Mouse (Mus musculus) yolk sac, embryonic 10.5 days (tissue): ENCODE results near the gene Guk1.
"Not testable (repeated sequence)": the region's sequence is repeated elsewhere in the genome, so short reads cannot be mapped to it uniquely, and the experiment has no call there.

Experiments
- DNase-seq: peaks from one replicate; pipeline ENCODE4 v3.0.0-alpha.2; 2017; ENCODE audit warnings: low spot score

Gene Guk1

GRCm38 (mm10) chr11:59192059-59192386 lies at the start of gene Guk1:
TSS of gene Guk1 (minus strand) at chr11:59192212.
- no peak for DNase-seq

GRCm38 (mm10) chr11:59239796-59240195 lies 47.8 kb upstream of the Guk1 start:
- no peak for DNase-seq

GRCm38 (mm10) chr11:59239428-59239785 lies 47.4 kb upstream of the Guk1 start:
- no peak for DNase-seq

DNA sequence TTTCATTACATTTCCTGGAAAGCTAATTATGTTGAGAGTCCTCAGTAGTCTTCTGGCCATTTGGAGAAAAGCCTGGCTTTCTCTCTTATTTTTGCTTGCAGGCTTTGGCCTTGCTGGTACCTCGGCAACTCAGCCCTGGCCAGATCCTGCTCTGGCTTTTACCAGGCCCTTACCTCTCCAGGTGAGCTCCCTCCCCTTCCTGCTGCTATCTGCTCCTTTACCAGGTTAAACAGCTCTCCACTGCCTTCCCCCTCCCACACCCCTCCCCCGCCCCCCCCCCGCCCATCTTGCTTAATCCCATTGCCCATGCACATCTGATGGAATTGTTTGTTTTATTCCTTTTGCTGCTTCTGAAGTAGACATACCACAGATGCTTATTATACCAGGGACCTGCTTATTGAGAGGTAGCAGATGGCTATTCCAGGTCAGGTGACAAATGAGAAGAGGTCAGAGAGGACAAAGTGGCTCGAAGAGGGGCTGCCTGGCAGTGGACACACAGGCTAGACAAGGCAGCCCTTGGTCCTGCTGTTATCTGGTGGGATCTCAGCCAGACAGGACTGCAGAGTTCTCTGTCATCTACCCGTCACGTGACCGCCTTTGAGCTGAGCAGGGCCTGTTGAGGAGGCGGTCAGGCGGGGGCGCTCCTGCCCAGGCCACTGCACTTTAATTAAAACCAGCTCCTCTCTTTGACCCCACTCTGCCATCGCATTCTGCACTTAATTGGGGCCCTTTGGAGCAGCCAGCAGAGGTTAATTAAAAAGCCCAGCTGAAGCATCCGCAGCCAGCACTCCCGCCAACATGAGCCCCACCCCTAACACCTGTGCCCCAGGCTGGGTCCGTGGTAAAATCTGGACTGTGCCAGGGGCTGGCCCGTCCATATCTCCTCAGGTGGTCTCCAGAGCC lies 46.8 kb upstream of the Guk1 start:
- DNase-seq: peak; percentile 56

DNA sequence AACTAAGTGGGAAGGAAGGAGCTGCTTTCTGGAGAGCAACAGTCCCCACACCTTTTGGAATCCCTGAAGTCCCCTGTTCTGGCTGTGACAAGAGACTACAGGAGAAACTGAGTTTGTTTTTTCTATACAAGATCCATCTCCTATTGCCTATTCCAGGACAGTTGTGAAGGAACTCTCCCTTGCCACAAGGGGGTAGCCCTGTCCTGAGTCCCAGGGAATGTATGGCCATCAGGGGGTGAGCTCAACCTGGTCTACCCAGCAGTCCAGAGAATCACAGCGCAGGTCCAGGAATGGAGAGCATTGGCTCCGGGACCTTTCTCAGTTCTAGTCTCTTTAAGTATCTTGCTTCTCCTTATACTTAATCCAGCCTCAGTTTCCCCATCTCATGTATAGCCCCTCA lies 40.8 kb upstream of the Guk1 start:
- DNase-seq: no peak

DNA sequence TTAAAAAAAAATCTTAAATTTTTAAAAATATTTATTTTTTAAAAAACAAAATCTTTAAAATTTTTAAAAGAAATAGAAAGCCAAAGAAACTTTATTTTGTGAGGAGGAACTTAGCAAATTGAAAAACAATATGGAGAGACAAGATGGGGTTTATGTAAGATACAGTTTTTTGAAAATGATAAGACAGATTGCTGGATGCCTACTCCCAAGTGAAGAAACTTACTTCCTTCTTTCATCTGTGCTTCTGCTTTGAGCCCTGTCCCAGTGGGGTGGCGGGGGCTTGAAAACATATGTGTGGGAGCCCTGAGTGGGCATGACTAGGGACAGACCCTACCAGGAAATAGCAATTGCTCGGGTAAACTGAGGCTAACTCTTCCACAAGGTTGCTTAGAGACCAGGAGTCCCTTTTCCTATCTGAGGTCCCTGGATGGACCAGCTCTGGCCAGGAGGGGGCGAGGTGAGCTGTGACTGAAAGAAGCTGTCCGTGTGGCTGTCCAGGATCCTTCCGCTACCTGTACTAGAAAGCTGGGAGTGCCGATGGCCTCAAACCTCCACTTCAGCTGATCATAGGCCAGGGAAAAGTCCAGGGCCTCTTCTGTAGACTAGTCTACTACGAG lies 38.2 kb upstream of the Guk1 start:
- DNase-seq: peak; percentile 70

DNA sequence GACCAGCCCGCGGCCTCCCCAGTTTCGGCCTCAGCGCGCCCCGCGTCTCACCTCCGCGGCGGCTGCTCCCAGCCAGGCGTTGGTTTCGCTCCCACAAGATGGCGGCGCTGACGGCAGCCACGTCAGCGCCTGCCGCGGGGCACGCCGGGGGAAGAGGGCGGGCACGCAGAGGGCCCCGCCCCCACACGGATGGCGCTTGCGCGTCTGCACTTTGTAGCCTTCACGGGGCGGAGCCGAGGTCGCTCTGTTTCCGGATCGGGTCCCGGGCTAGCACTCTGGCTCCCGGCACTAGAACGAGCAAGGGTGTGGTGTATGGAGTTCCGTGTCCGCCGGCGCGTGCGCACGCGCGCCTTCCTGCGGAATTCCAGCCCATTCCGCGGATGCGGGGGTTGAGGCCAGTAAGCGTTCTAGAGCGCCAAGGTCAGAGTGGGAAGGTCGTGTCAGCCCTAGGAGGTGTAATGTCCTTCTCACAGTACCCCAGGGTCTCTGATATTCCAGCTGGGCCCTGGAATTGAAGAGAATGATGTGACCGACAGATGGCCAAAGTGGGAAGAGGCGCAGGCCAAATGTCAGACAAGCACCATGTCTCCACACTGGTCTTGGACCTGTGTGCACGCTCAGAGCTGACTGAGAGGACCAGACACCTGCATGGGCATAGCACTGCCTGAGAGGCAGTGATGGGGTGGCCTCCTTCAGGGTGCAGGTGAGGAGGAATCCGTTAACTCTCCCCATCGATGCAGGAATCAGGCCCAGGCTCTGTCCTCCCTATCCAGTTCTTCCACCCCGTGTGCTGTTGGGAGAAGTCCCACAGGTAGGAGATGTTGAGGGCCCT lies 36.3 kb upstream of the Guk1 start, which contains the start of gene Arf1:
Arf1 (minus strand) TSS at position 149 of the 832 bp plus-strand sequence.
- DNase-seq: peak; percentile 97

GRCm38 (mm10) chr11:59227604-59228121 lies 35.7 kb upstream of the Guk1 start:
- DNase-seq: no peak

DNA sequence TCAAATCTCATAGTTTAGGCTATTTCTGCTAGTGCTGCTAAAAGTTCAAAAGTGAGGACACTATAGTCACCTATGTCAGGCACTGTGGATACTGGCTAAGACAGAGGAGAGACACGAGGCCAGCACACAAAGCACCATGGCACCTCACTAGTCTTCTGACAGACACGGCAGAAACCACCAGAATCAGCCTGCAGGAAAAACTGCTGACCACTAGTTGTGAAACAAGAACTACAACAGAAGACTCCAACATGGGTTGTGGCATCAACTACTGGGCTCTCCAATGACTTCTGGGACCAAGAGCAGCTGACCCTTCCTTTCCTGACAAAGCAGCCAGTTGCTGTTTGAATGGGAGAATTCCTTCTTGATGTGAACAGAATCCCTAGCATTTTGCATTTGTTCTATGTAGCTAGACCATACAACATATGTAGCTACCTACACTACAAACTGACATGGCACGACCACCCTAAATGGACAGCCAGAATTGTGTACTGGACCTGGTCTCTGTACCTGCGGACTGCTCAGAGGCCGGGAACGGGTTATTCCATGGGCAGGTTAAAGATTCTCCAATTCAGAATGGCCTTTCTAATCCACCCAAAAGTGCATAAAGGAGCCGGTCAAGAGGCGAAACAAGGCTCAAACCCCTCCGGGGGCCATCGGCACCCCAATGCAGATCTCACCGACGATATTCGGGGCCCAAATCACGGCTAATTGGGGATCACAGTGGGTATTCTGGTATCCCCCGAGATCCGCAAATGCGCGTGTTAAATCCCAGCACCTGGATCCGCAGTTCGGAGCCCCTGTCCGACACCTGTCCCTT lies 35.0 kb upstream of the Guk1 start:
- DNase-seq: no peak

DNA sequence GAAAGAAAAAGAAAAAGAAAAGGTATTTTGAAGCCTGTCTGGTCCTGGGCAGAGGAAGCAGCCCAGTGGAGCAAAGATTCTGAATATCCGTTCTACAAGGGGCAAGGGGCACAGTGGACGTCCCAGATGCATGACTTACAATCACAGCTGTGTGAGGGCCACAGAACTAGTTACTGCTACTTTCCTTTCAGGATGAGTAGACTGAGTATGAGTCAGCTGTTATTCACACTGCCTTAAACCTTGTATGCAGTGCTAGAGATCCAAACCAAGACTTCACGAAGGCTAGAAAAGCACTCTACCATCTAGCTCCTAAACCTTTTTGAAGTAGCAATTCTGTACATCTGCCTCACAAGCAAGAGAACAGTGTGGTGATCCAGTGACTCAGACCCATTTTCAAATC lies 34.2 kb upstream of the Guk1 start:
- no peak for DNase-seq

DNA sequence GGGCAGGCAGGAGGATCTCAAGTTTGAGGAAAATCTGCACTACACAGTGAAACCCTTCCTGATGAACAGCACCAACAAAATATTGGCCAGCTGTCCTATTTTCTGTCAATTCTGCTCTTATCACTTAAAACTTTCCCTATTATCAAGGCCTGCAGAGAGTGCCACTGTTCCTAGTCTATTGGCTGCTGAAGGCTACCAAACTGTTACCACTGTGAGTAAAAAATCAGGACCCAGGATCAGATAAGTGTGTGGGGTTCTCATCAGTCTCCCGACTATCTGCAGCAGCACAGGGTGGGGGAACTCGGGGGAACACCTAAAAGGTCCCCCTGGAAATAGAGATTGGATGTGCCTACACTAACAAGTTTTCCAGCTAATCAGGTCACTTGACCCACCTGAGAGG lies 33.2 kb upstream of the Guk1 start:
- no peak for DNase-seq

GRCm38 (mm10) chr11:59224470-59224869 lies 32.5 kb upstream of the Guk1 start:
- DNase-seq: no peak

GRCm38 (mm10) chr11:59224025-59224424 lies 32.0 kb upstream of the Guk1 start:
- no peak for DNase-seq

DNA sequence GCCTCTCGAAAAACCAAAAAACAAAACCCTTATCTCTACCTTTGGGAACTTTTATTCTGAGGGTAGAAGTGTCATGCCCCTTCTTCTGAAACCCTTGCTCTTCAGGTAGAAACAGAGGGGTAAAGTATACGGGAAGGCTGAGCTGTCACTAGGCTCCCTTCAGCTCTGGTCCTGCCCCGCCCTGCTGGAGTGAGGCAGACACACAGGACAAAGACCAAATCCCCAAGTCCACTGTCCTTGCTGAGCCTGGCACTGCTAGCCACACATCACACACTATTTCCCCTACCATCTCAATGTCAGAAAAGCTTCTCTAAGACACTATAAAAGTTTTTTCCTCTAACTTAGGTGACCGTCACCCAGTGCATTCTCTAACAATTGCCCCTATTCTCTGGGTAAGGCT lies 30.3 kb upstream of the Guk1 start:
- DNase-seq: no peak

- no peak for DNase-seq
Measured at GRCm38 (mm10) chr11:59221604-59222003, 29.6 kb upstream of the Guk1 start.

- no peak for DNase-seq
Measured at GRCm38 (mm10) chr11:59219064-59219463, 27.1 kb upstream of the Guk1 start.

- DNase-seq: no peak
Measured at GRCm38 (mm10) chr11:59218389-59218998, 26.5 kb upstream of the Guk1 start.

DNA sequence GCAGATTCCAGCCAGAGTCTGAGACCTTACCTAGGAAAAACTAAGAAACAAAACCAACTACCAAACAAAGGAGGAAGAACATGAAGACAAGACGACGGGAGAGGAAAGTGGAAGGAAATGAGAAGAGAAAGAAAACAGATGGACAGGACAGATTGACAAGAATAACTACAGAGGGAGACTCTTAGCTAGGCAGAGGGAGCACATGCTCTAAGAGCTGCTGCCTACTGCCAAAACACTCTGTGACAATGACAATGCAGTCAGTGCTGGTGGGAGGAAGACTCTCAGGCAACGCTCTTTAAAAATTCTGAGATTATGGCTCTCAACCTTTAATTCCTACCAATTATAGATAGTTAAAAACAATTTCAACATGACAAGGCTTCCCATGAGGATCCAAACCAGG lies 24.9 kb upstream of the Guk1 start:
- no peak for DNase-seq

DNA sequence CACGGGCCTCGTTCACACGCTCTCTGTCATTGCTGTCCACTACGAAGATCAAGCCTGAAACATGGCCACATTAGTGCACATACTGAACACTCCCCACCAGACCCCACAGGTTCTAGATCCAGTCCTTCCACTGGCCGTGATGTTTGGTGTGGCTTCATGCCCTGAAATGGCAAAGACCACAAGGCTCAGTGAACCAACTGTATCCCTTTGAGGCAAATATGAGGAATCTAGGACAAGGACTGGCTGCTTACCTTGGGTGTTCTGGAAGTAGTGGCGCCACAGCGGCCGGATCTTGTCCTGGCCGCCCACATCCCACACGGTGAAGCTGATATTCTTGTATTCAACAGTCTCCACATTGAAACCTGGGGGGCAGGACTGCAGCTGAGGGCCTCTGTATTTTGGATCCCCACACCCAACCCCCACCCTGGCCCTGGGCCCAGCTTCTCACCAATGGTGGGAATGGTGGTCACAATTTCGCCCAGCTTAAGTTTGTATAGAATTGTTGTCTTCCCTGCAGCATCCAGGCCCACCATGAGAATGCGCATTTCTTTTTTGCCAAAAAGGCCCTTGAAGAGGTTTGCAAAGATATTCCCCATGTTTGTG lies 21.0 kb upstream of the Guk1 start:
- DNase-seq: no peak

- DNase-seq: not testable (repeated sequence)
Measured at GRCm38 (mm10) chr11:59212320-59212719, 20.3 kb upstream of the Guk1 start.

- not testable (repeated sequence) for DNase-seq
Measured at GRCm38 (mm10) chr11:59211561-59211960, 19.5 kb upstream of the Guk1 start.
